Mouse (Mus musculus): ENCODE results near the gene Ulbp1.
A peak's percentile ranks its signal among the peaks of the same experiment; 100 is the strongest.
"Not testable (repeated sequence)": the region's sequence is repeated elsewhere in the genome, so short reads cannot be mapped to it uniquely, and the experiment has no call there.

Ulbp1 gene

DNA sequence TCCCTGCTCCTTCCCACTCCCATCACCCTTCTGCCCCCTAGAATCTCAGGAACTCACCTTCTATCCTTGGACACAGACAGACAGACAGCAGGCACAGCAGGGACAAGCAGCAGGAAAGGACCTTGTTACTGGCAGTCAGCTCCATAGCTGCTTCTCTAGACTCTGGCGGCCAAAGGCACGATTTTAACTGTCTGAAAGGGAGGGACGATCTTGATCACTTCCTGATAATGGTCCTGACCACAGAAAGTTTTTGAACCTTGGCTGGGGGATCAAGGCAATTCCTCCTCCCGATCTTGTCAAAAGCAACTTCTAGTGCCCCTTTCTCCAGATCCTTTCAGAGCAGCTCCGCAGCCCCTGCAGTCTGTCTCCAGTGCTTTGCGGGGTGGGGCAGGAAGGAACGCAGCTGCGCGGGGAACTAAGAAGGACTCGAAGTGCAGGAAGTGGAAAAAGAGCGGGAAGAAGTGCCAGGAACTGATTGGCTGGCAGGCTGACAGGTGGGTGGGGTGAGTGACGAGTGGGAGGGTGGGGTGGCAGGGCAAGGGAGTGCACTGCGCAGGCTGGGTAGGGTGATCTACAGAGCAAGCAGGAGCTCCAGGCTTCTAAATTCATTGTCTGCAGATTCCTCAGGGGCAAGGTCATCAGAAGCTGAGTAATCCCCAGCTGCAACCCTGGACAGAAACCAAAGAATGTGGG lies at the start of gene Ulbp1:
Gene Ulbp1 (minus strand): TSS at position 442 of the 693 bp plus-strand sequence.
- peak; percentile 37 for DNase-seq

DNA sequence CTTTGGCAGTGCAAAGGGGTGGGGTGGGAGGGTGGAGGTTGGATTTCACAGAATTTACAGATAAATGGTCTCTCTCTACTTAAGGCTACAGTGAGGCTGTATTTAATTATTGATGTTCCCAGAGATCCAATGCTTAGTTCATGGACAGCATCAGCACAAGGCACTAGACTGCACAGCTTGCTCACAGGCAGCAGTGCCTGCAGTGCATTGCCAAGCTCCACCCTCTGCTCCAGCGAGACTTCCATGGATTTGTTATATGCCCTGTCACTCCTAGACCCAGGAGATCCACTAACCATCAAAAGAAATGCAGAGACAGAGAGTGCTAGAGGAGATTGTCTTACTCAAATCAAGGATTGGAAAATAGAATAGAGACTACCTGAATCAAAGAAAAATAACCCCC lies 24.7 kb upstream of the Ulbp1 start:
- not testable (repeated sequence) for DNase-seq

DNA sequence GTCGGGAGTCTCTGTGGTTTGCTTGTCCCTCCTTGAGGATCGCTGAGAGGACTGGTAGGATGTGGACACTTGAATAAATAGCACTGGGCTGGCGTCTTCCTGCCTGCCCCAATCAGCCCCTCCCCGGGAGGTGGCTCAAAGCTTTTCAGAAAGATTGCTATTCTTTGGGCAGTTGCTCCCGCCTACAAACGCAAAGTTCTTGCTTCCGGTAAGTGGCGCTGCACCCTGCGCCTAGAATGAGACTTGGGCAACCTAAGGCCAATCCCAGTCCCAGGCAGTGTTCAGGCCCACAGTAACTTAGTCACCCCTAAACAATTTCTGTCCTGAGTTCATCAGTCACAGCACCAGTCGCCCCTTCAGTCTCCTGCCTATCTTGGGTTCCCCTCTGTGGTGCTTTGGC lies 18.9 kb upstream of the Ulbp1 start:
- DNase-seq: not testable (repeated sequence)

DNA sequence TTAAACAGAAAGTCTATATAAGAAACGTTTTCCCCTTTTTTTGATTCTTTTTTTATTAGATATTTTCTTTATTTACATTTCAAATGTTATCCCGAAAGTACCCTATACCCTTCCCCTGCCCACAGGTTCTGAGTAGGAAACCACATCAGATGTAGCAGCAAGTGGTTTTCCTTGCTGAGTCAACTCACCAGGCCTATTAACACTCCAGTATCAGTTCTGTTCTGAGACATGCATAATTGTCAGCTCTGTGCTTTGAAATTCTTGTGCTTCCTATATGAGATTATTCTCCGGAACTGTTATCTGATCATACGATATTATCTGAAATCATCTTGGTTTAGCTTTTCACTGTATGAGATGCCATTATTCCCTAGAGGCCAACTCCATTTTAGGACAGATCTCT lies 10.2 kb upstream of the Ulbp1 start:
- DNase-seq: no peak

DNA sequence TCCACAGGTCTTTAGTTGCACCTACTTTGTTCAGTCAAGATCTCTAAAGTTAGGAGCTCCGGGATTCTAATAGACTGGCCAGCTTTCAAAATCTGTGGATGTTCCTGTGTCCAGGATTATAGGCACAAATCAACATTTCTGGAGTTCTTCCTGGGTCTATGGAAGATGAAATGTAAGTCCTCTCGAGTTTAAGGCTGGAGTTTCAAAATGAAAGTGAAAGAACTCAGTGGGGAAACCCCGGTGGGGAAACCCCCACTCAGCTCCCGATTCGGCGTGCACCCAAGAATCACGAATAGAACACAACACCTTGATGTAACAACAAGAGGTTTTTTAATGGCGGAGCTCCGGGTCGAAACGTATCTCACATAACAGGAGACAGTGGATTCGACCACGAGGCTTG lies 787 bp upstream of the Ulbp1 start:
- not testable (repeated sequence) for DNase-seq

DNA sequence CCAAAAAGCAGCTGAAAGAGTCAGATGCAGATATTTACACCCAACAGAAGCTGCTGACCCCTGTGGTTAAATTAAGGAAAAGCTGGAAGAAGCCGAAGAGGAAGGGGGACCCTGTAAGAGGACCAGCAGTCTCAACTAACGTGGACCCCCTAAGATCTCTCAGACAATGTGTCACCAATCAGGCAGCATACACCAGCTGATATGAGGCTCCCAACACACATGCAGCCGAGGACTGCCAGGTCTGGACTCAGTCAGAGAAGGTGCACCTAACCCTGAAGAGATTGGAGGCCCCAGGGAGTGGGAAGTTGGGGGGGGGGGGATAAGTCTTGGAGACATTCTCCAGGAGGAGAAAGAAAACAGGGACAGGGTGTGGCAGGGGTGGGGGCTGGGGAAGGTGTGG lies 1.8 kb downstream of the Ulbp1 start:
- no peak for DNase-seq

DNA sequence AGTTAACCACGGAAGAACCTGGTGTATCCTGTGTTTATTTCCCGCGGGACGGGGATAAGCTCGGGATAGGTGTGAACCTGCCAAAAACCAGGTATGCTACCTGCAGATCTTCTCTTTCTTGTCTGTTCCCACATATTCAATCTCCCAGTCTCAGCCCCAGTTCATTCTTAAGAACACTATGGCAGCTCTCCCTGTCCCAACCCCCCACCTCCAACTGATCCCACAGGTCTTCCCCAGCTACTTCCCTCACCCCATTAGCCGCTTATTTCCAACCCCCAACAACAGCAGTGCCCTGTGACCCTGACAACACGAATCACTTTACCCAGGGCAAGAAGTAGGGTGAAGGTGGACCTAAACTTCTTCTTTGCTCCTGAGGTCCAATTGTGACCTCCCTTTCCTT lies 3.0 kb downstream of the Ulbp1 start:
- no peak for DNase-seq

DNA sequence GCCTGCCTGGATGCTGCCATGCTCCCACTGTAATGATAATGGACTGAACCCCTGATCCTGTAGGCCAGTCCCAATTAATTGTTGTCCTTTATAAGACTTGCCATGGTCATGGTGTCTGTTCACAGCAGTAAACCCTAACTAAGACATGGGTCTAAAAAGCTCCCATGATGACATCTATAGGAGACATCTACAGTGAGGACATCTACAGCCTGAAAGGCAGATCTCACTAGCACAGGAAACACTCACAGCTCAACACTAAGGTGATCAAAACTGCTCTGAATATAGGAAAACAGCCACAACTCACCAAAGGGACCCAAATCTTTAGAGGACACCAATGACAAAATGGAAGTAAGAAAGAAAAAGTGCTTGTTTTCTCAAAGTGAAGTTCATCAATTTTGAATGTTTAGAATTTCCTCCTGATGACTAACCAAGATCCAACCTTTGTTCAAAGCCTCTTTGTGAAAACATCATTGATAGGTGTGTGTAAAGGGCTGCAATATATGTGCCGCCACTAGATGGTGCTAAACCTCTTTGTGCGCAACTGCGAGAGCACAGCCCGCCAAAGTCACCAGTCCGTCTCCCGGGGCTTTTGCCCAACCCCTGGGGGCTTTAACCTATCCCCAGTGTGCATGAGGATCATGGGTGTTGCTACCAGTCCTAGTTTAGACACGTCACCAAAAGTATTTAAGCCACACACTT lies 3.6 kb downstream of the Ulbp1 start:
- peak; percentile 30 for DNase-seq

DNA sequence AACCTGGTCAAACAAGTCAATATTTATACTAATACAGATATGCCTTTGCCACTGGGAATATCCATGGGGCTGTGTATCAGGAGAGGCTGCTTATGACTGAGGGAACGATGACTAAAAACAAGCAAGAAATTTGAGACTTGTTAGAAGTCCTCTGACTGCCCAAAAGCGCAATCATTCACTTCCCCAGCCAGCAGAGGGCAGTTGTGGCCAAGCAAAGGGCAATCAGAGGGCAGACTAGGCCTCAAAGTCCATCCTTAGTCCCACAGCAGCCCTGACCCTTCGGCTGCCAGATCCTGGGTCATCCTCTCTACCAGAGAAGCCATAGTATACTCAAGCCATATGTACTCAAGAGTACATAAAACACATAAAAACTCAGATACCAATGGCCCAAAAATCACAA lies 11.4 kb downstream of the Ulbp1 start:
- DNase-seq: peak; percentile 6

DNA sequence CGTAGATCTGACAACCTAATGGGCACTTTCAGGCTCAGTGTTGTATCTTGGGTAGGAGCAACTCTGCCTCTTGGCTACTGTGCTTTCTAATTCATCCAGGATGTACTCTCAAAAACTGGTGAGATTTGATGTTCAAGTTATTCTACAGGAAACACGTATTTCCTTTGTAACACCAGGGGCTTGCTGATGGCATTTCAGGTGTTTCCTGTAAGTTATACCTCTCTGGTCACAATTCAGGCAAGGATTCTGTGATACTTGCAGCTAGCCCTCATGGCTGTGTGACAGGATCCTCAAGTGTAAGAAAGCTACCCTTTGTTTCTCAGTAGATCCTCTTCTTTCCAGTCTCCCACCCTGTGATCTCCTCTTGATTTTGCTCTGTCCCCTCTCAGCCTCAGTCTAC lies 34.5 kb downstream of the Ulbp1 start:
- DNase-seq: no peak

DNA sequence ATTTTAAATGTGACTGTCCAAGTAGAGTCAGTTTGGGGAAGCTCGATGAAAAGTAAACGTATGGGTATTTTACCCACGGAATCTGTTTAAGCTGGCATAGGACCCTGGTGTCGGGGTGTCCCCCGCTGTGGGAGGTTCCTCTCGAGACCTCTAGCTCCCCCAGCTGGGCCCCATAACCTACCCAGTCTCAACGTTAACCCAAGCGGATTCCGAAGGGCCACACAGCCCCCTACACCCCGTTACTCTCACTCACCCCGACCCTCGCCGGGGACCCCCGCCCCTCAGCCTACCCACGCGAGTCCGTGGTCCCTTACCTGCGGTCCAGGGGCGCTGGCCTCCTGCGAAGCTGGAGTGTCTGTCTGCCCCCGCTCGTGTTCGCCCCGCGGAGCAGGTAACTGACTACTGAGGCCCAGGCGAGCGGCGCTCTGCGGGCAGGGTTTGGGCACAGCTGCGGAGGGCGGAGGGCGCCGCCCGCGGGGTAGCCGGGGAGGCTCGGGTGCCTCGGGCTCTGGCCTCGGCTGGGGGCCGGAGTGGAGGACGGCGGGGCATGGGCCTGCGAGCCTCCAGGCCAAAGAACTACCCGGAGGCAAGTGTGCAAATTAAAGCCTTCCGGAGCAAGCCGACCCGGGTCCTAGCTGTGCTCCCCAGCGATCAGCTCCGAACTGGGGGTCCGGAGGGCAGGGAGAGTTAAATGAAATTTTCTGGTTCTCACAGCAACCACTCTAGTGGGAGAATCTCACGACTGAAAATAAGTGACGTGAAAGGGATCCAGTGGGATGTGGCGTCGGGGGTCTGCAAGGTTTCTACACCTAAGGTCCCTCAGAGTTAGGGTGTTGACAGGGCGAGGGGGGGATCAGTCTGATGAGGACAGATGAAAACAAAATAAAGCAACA lies 80.0 kb downstream of the Ulbp1 start:
- no peak for DNase-seq

DNA sequence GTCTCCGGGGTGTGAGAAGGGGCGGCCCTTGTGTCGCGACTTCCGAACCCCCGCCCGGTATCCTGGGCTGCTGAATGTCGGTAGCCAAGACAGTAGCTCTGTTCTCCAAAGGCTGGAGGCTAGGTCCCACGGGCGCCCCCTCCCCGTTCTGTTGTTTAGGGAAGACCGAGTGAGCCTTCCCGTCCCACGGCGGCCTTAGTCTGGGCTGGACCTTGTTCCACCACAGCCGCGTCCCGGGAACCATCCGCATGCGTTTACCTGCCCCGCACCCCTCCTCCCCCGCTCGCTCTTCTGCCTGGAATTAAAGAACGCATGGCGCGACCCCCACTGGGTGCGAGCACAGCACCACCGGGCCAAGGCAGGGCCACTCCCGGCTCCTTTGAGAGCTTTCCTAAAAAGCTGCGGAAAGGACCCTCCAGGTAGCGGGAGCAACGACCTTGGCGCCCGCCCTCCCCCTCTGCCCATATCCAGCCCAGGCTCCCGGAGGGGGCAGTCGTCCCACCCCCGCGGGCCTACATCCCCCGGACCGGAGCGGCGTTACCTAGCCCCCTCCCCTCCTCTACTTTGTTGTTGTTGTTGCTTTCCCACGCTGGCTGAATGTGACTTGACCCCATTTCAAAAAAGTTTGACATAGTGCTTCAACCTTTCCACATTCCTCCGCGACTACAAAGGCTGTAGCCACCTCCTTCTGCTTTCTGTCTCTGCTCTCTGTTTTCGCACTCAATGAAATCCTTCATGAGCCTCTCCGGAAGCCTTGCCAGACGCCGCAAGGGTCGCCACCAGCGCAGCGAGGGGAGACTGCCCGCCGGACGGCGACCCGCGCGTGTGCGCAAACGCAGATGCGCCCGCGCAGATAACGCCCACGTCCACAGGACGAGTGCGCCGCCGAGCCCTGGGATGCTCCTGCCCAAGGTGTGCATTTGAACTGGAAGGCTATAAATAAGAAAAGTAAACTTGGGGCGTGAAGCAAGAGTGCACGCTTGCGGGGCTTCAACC lies 81.2 kb downstream of the Ulbp1 start:
- no peak for DNase-seq

DNA sequence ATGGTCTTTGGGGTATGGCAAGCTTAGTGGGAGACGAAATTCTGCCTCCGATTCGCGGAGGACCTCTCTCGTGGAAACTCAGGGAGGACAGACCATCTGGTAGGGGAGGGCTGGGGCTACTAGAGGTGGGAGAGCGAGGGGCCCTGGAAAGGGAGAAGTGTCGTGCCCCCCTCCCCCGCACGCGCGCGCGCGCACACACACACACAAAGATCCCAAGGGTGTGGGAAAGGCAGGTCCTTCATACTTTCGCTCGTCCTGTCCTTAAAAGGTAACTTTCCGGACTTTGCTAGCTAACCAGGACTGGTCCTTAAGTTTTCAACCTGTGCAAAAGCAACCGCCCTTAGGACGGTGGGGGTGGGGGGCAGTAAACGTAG lies 81.9 kb downstream of the Ulbp1 start:
- peak; percentile 19 for DNase-seq

DNA sequence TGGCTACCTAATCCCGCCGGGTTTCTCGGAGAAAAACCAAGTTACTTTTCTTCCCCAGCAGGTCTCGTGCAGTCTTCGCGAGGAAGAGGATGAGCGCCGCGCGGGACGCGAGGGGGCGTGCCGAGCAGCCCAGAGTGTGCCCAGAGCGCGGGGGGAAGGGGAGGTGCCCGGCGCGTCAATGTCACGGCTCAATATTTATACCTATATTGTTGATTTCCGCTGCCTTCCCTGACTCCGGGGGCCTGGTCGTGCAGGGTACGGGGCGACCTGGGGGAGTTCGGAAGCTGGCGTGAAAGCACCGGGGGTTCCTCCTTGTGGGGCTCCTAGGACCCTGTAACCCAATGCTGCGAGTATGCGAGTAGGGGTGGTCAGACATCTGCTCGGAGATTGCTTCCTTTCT lies 82.3 kb downstream of the Ulbp1 start:
- DNase-seq: no peak
